Mouse (Mus musculus) liver, embryonic 14.5 days (tissue): ENCODE measurements around the gene Ctxn1. TPM values are rescaled to one million over a fixed set of nuclear protein-coding genes. Genes with fewer than 3 reads are reported as not detected.
A peak's percentile ranks its signal among the peaks of the same experiment; 100 is the strongest.

Source experiments
- ATAC-seq: fragments of 200-750 bp; cut with Nextera tagmentation; 2 replicates; pipeline ENCODE4 v1.8.0; 2017; ENCODE audit warnings: moderate number of reproducible peaks, mild to moderate bottlenecking, moderate library complexity; ENCODE audit not compliant: insufficient read depth
- DNase-seq, 3 experiments: peaks; one replicate each; pipeline ENCODE4 v3.0.0-alpha.2; 2012 to 2013; ENCODE audit warnings: low read depth in 3 of 3, low spot score in 3 of 3
- H3K27ac ChIP-seq: fragments of 300-500 bp; sonication (generic); 2 replicates; pipeline ENCODE4 v1.5.1; 2014; ENCODE audit warnings: moderate library complexity, mild to moderate bottlenecking, control low read depth, inconsistent platforms
- H3K27me3 ChIP-seq: fragments of 300-500 bp; sonication (generic); 2 replicates; pipeline ENCODE4 v1.6.1; 2014; ENCODE audit warnings: mild to moderate bottlenecking, low read length, moderate library complexity; ENCODE audit not compliant: control insufficient read depth, insufficient read depth
- H3K36me3 ChIP-seq: fragments of 300-500 bp; sonication (generic); replicated peaks from 2 replicates; pipeline ENCODE4 v1.6.1; 2014; ENCODE audit warnings: low read depth; ENCODE audit not compliant: control insufficient read depth, insufficient read depth
- H3K4me1 ChIP-seq, 2 experiments: fragments of 200-500 bp in 1 of 2; fragments of 300-500 bp in 1 of 2; sonication (generic) in 1 of 2; replicated peaks; 2 replicates each; pipeline ENCODE4 v1.6.1; 2012 to 2014; ENCODE audit warnings: antibody characterized with exemption in 1 of 2, inconsistent platforms in 1 of 2, low read length in 1 of 2; ENCODE audit not compliant: control insufficient read depth in 2 of 2, insufficient read depth in 2 of 2
- H3K4me2 ChIP-seq: fragments of 300-500 bp; sonication (generic); 2 replicates; pipeline ENCODE4 v1.6.1; 2014; ENCODE audit warnings: low read depth, mild to moderate bottlenecking, control low read depth, moderate library complexity
- H3K4me3 ChIP-seq, 2 experiments: fragments of 200-500 bp in 1 of 2; fragments of 300-500 bp in 1 of 2; sonication (generic) in 1 of 2; 2 replicates each; pipeline ENCODE4 v1.5.1; 2012 to 2014; ENCODE audit warnings: low read depth in 2 of 2, low read length in 2 of 2, mild to moderate bottlenecking in 2 of 2, control low read depth in 1 of 2, inconsistent platforms in 1 of 2, moderate library complexity in 1 of 2; ENCODE audit not compliant: insufficient read depth in 1 of 2
- H3K9ac ChIP-seq: fragments of 300-500 bp; sonication (generic); replicated peaks from 2 replicates; pipeline ENCODE4 v1.6.1; 2014; ENCODE audit warnings: mild to moderate bottlenecking, control low read depth, moderate library complexity
- H3K9me3 ChIP-seq: fragments of 300-500 bp; sonication (generic); 2 replicates; pipeline ENCODE4 v1.6.1; 2016; ENCODE audit warnings: low read length, mixed read lengths; ENCODE audit not compliant: control insufficient read depth
- CTCF ChIP-seq: IDR thresholded peaks from 2 replicates; pipeline ENCODE4 v1.5.1; 2016; ENCODE audit warnings: antibody characterized with exemption, low read depth, control low read depth
- EP300 ChIP-seq: IDR thresholded peaks from 2 replicates; pipeline ENCODE4 v1.6.1; 2016; ENCODE audit warnings: antibody characterized with exemption, low read depth
- WGBS: fragments of 180-500 bp; shearing (Covaris S2); extraction: QIAGEN DNeasy Blood & Tissue Kit; methylation state at CpG from one replicate; pipeline ENCODE4 v1.1.7; 2014; ENCODE audit not compliant: insufficient replicate concordance; 5-methylcytosine and 5-hydroxymethylcytosine counted together
- polyA plus RNA-seq, 2 experiments: library from polyadenylated mRNA; depleted of rRNA in 1 of 2; stranded (reverse) in 1 of 2; unstranded in 1 of 2; fragments of >200 nt; fragmentation: Nextera tagmentation in 1 of 2; extraction: Ambion mirVana in 1 of 2; gene quantifications; 2 replicates each; pipeline versions ENCODE4 v1.2.1 to v1.2.3; 2012 to 2014

The Ctxn1 gene
- polyA plus RNA-seq, 2 experiments, result 1.1 to 3.0 TPM

DNA sequence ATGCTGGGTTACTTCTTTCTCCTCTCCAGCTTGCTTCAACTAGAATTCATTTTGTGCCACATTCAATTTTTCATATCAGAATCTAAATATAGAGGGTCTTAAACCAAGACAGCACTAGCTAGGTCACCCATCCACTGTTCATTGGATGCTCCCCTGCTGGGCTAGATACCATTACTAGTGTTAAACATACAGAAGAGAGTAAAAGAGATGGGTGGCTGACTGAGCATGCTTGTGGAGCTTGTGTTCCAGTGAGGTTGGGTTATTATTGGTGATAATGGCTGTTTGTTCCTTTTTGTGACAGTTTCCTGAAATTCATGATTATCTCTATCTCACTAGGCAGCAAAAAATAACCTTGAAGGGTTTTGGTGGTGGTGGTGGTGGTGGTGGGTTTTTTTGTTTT lies 37.0 kb downstream of the Ctxn1 start:
- Histone ChIP-seq H3K27ac (no peak overlapping the region), H3K4me2 (no peak overlapping the region), H3K9me3 (no peaks in the 10 kb centered on the region), H3K9ac (no peak overlapping the region), H3K4me3 (no peak overlapping the region), H3K36me3 (no peaks in the 10 kb centered on the region), H3K4me1 (no peaks in the 10 kb centered on the region; a peak in 1 of 4 replicates), H3K27me3 (peaks cover 23% of the 10 kb centered on the region)
- no peak for DNase-seq
- ATAC-seq, result no peak
- TF ChIP-seq EP300, result no peak
- TF ChIP-seq CTCF, result no peak

DNA sequence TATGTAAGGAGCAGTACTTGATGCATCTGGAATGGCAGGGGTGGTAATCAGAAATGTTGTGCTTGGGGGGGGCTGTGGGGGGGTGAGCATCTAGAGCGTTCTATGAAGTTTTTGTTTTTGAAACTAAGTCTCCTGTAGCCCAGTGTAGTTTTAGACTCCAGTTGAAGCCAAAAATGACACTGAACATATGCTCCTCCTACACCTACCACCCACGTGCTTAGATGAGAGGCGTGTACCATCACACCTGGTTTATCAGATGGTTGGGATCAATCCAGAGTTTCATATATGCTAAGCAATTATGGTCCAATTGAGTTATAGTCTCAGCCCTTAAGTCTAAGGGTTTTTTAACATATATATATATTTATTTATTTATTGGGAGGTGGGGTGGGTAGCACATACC lies 39.5 kb downstream of the Ctxn1 start:
- peaks cover 38% of the 10 kb centered on the region for H3K27me3 ChIP-seq
- H3K4me1 ChIP-seq, result no peaks in the 10 kb centered on the region
- no peak overlapping the region for H3K4me3 ChIP-seq
- TF ChIP-seq EP300 (no peak), CTCF (no peak)
- H3K36me3 ChIP-seq, result no peaks in the 10 kb centered on the region
- H3K9ac ChIP-seq, result no peak overlapping the region
- WGBS, result 57% methylated on average over 3 of the region's 3 CpGs
- ATAC-seq (no peak), DNase-seq (no peak)
- no peak overlapping the region for H3K4me2 ChIP-seq
- H3K27ac ChIP-seq, result no peak overlapping the region
- no peaks in the 10 kb centered on the region for H3K9me3 ChIP-seq

DNA sequence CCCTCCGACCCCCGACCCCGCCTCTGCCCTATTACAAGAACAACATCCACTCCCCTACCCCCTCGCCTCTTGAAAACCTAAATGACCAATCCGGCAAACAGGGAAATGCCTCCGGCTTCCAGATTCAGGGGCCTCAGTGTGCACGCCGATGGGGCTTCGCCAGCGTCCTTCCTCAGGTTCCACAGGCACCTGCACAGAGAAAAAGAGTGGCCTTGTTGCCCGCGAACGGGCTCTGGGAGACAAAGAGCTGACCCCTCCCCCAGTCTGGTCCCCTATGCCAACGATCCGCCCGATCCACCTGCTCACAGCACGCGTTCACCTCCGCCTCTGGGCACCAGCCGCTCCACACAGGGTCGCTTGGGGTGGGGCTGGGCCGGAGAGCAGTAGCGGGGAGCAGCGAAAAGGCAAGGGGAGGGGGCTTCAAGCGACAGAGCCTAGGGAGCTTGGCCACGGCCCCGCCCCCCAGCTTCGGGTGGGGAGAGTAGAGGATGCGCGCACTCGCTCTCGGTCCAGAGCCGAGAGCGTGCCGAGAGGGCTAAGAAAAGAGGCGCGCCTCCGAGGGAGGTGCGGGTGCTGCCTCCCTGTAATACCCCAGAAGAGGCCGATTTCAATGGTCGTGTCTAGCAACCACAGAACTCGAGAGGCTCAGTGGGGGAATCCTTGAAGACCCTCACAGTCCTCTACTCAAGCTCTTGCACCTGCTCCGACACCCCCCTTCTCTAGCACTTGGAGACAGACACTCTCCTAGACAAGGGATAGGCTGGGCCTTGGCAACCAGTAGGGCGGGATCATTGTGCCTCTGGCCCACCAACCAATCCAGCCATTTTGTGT lies 42.1 kb downstream of the Ctxn1 start, which contains the start of gene Prr36:
Prr36 (minus strand) TSS at position 669 of the 831 bp plus-strand sequence.
- 3% methylated on average over 44 of the region's 44 CpGs for WGBS
- Histone ChIP-seq H3K36me3 (no peaks in the 10 kb centered on the region), H3K27me3 (peaks cover 50% of the 10 kb centered on the region), H3K9ac (no peak within 1 kb of the TSS), H3K4me2 (peak within 1 kb of the TSS; percentile 32), H3K9me3 (no peaks in the 10 kb centered on the region), H3K4me3 (peak within 1 kb of the TSS in 1 of 2 experiments; percentile 3; a peak in 1 of 4 replicates), H3K27ac (no peak within 1 kb of the TSS), H3K4me1 (peaks cover 0 to 10% of the 10 kb centered on the region in 2 experiments; a peak in 2 of 4 replicates)
- no peak for TF ChIP-seq EP300
- no peak for TF ChIP-seq CTCF
- ATAC-seq (no peak), DNase-seq (no peak)

DNA sequence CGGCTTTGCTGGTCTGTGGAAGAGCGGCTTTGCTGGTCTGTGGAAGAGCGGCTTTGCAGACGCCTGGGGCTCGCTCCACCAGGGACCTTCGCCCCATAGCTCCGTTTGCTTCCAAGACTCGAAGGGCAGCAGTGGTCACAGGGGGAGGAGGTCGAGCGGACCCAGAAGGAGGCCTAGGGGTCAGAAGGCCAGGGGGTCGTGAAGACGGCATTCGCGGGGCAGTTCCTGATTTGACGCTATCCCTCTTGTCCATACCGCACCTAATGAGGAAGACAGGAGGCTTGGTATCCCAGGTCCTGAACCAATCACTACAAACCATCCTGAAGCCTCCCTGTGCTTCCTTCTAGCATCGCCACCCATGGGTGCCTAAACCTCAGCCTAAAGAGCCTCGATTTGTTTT lies 42.8 kb downstream of the Ctxn1 start:
- DNase-seq (no peak), ATAC-seq (no peak)
- Histone ChIP-seq H3K36me3 (no peaks in the 10 kb centered on the region), H3K4me1 (peaks cover 0 to 10% of the 10 kb centered on the region in 2 experiments; a peak in 2 of 4 replicates), H3K27ac (no peak overlapping the region), H3K4me3 (no peak overlapping the region), H3K9me3 (no peaks in the 10 kb centered on the region), H3K9ac (no peak overlapping the region), H3K4me2 (no peak overlapping the region), H3K27me3 (peaks cover 50% of the 10 kb centered on the region)
- TF ChIP-seq CTCF, result no peak
- no peak for TF ChIP-seq EP300
- 12% methylated on average over 18 of the region's 18 CpGs for WGBS

DNA sequence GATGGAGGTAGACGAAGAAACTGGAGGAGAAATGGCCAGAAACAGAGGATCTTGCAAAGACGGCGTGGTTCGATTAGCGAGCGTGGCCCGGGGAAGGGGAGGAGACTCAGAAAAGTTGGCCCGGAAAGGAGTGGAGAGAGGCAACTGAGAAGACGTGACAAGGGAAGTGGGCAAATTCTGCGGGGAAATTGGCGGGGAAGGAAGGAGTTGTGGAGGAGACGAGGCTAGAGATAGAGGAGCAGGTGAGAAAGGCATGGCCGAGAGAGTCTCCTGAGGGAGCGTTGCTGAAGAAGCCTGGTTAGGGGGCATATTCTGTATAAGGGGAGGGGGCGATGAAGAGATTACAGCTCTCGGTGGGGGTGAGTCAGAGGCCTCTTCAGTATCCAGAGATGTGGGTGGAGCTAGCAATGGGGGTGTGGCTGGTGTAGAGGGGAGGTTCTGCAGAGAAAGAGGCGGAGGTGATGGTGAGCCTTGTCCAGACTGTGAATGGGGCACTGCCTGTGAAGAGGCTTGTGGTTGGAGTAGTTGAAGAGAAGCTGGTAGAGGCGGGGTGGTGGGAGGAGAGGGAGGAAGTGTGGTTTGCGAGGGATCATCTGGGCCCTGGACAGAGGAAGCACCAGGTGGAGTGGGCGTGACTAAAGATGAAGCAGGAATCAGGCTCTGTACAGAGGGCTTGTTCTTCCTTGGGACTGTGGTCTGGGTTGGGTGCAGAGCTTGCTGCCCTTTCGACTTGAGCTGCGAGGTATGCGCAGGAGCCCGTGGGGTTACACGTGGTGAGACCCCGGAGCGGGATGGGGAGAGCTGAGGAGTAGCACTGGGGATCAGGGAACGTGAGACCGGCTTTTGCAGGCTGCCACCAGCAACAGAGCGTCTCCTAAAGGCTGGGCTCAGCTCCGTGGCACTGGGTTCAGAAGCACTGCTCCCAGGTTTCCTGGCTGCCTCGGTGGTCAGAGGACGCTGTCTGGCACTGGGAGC lies 44.8 kb downstream of the Ctxn1 start:
- Histone ChIP-seq H3K4me1 (peaks cover 0 to 10% of the 10 kb centered on the region in 2 experiments; a peak in 2 of 4 replicates), H3K4me3 (peak overlapping the region; percentile 42), H3K9ac (no peak overlapping the region; the same call in 1 of the 2 replicates), H3K4me2 (peak overlapping the region; percentile 65), H3K27ac (no peak overlapping the region), H3K9me3 (no peaks in the 10 kb centered on the region), H3K36me3 (no peaks in the 10 kb centered on the region), H3K27me3 (peaks cover 50% of the 10 kb centered on the region)
- peak in 2 of 3 experiments; percentile 32 to 52 for DNase-seq
- 4% methylated on average over 33 of the region's 33 CpGs for WGBS
- ATAC-seq, result peak; percentile 69
- TF ChIP-seq CTCF (no peak), EP300 (no peak)
